19 mouse cellular contexts compared by ENCODE assay signal in the genomic region with DNA sequence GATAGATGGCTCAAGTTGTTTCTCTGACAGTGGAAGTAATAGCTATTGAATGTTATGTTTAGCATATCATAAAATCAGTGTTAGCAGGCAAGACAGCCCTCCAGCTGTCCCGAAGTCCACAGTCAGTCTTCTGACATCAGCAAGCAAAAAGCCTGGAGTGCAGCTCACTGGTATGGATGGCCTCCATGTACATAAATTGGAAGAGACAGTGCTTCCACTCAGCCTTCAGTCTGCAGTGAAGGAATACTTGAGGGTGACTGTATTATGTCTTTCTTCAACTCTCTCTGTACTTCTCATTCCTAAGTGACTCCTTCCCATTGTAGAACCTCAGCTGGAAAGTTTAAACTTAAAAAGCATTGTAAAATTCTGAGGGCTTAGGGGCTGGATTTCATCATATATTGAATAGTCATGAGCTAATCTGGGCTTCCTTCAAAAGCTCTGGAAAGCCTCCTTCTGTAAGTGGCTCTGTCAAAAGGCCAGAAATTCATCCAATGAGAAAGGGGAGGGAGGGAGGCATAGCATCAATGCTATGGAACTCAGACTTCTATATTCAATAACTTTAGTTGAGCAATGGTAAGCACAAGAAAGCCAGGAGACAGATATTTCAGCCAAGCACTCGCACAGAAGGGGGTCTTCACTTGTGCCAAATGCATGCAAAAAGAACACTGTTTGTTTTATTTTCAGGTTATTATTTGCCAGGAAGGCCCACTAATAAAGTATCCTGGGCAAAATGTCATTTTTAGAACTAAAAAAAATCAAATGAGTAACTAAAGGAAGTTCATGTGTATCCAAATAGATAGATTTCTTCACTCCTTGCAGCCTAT.
DNase-seq lines count a peak whose midpoint lies in the region; ATAC-seq and TF ChIP-seq lines count a peak whose summit lies in the region.
"Had no signal": no experiment of that assay in that cellular context is flagged by ENCODE, and none has a peak within 500 bp of the region (broad histone marks: within the 10 kb centered on the region; RNA-seq: fewer than 3 reads in every experiment).

No protein-coding gene starts in this region.

- 60% methylated on average over 2 of the region's 2 CpGs for WGBS in hindbrain, postnatal 0 days
- 84% methylated on average over 2 of the region's 2 CpGs for WGBS in hindbrain, embryonic 14.5 days
- 47% methylated on average over 2 of the region's 2 CpGs for WGBS in stomach, embryonic 15.5 days

- DNase-seq in hindbrain, postnatal 0 days (ENCODE audit: low spot score): peak; percentile 10
- no peak for DNase-seq in hindbrain, embryonic 14.5 days (ENCODE audit: low spot score)
- peak; percentile 20 for DNase-seq in retina, postnatal 1 day
- DNase-seq in retina, embryonic 14.5 days (ENCODE audit: low spot score): no peak
- DNase-seq in cerebellum, postnatal 10 days: peak; percentile 73 to 79
- DNase-seq in thymus, postnatal 36 days: no peak
- DNase-seq in liver: no peak
- DNase-seq: adrenal gland, postnatal 10 days; embryo, embryonic 11 days; gastrocnemius, postnatal 14 days; heart, adult 18-20 months; heart, postnatal 10 days; lung, postnatal 14 days had no signal

- no peaks in the 10 kb centered on the region for H3K9me3 ChIP-seq in hindbrain, postnatal 0 days (ENCODE audit: low read length)
- H3K9me3 ChIP-seq in hindbrain, embryonic 14.5 days (ENCODE audit: control insufficient read depth, low read length): no peaks in the 10 kb centered on the region
- no peaks in the 10 kb centered on the region for H3K9me3 ChIP-seq in stomach, embryonic 15.5 days
- H3K9me3 ChIP-seq: embryonic facial prominence, embryonic 15.5 days; heart, embryonic 12.5 days had no signal

- TF ChIP-seq CTCF in hindbrain, postnatal 0 days (IDR thresholded peaks at IDR 0.05; ENCODE audit: low read depth): no peak

- H3K36me3 ChIP-seq in hindbrain, postnatal 0 days (ENCODE audit: insufficient read depth, low read length): no peaks in the 10 kb centered on the region
- no peaks in the 10 kb centered on the region for H3K36me3 ChIP-seq in hindbrain, embryonic 14.5 days (replicated peaks; ENCODE audit: control insufficient read depth, insufficient read depth)
- no peaks in the 10 kb centered on the region for H3K36me3 ChIP-seq in stomach, embryonic 15.5 days
- H3K36me3 ChIP-seq: embryonic facial prominence, embryonic 15.5 days; heart, embryonic 12.5 days had no signal

- H3K4me1 ChIP-seq in hindbrain, postnatal 0 days (ENCODE audit: insufficient read depth, low read length): no peaks in the 10 kb centered on the region
- H3K4me1 ChIP-seq in hindbrain, embryonic 14.5 days (replicated peaks; ENCODE audit: control insufficient read depth, insufficient read depth, low read length): no peaks in the 10 kb centered on the region
- H3K4me1 ChIP-seq in stomach, embryonic 15.5 days: no peaks in the 10 kb centered on the region
- H3K4me1 ChIP-seq: embryonic facial prominence, embryonic 15.5 days; heart, embryonic 12.5 days had no signal

- ATAC-seq in hindbrain, postnatal 0 days: no peak
- no peak for ATAC-seq in hindbrain, embryonic 14.5 days (ENCODE audit: low FRiP score)
- ATAC-seq in stomach, embryonic 15.5 days (ENCODE audit: insufficient read depth, low FRiP score, low read depth): peak; percentile 39; the same call in 1 of the 2 replicates
- ATAC-seq: forebrain, embryonic 16.5 days; inflammation-experienced regulatory T-cells, adult 6 months had no signal

- H3K9ac ChIP-seq in hindbrain, postnatal 0 days (replicated peaks; ENCODE audit: low read length): no peak overlapping the region
- H3K9ac ChIP-seq in hindbrain, embryonic 14.5 days: no peak overlapping the region
- no peak overlapping the region for H3K9ac ChIP-seq in stomach, embryonic 15.5 days
- H3K9ac ChIP-seq: embryonic facial prominence, embryonic 15.5 days; heart, embryonic 12.5 days had no signal

- no peaks in the 10 kb centered on the region for H3K27me3 ChIP-seq in hindbrain, postnatal 0 days (ENCODE audit: insufficient read depth, low read length)
- H3K27me3 ChIP-seq in hindbrain, embryonic 14.5 days (ENCODE audit: control insufficient read depth, insufficient read depth, low read length): no peaks in the 10 kb centered on the region
- no peaks in the 10 kb centered on the region for H3K27me3 ChIP-seq in stomach, embryonic 15.5 days (replicated peaks)
- H3K27me3 ChIP-seq: embryonic facial prominence, embryonic 15.5 days; heart, embryonic 12.5 days had no signal

- H3K4me3 ChIP-seq in hindbrain, postnatal 0 days (ENCODE audit: low read length): no peak overlapping the region
- no peak overlapping the region for H3K4me3 ChIP-seq in hindbrain, embryonic 14.5 days (replicated peaks; ENCODE audit: low read length)
- no peak overlapping the region for H3K4me3 ChIP-seq in stomach, embryonic 15.5 days (replicated peaks)
- H3K4me3 ChIP-seq: embryonic facial prominence, embryonic 15.5 days; heart, embryonic 12.5 days had no signal

- H3K27ac ChIP-seq in hindbrain, postnatal 0 days: no peak overlapping the region
- no peak overlapping the region for H3K27ac ChIP-seq in hindbrain, embryonic 14.5 days
- no peak overlapping the region for H3K27ac ChIP-seq in stomach, embryonic 15.5 days
- H3K27ac ChIP-seq: embryonic facial prominence, embryonic 15.5 days had no signal

- no peak overlapping the region for H3K4me2 ChIP-seq in hindbrain, postnatal 0 days (ENCODE audit: low read depth, low read length)
- no peak overlapping the region for H3K4me2 ChIP-seq in hindbrain, embryonic 14.5 days (replicated peaks)
- H3K4me2 ChIP-seq in stomach, embryonic 15.5 days: no peak overlapping the region
- H3K4me2 ChIP-seq: embryonic facial prominence, embryonic 15.5 days; heart, embryonic 12.5 days; midbrain, embryonic 11.5 days had no signal

Comparison
In these comparisons a context has a peak if more than half of its experiments do, and no peak if none do; other contexts are left out.
1. DNase-seq: peak in hindbrain, postnatal 0 days (single experiment), retina, postnatal 1 day (single experiment) and cerebellum, postnatal 10 days (2 of 2); none in hindbrain, embryonic 14.5 days (single experiment), retina, embryonic 14.5 days (single experiment), thymus, postnatal 36 days (0 of 2) and liver (single experiment).